Mouse (Mus musculus) CH12.LX (cell line): Measurements from ENCODE around the gene Hist1h4d. TPM values are rescaled to one million over a fixed set of nuclear protein-coding genes. Genes with fewer than 3 reads are reported as not detected.

ENCODE experiments used
- DNase-seq: peaks from one replicate; pipeline ENCODE4 v3.0.0-alpha.2; 2013; ENCODE audit errors: extremely low read depth
- H3K27ac ChIP-seq: 2 replicates; pipeline ENCODE4 v1.5.1; 2012; ENCODE audit warnings: low read depth, mild to moderate bottlenecking, control low read depth, moderate library complexity; ENCODE audit not compliant: insufficient read depth
- H3K27me3 ChIP-seq: replicated peaks from 2 replicates; pipeline ENCODE3; 2012; ENCODE audit warnings: inconsistent platforms
- H3K36me3 ChIP-seq, 2 experiments: replicated peaks in 1 of 2; 2 replicates each; pipeline versions ENCODE3 to v1.6.1; 2012; ENCODE audit warnings: inconsistent platforms in 1 of 2, low read length in 1 of 2, mild to moderate bottlenecking in 1 of 2, mixed read lengths in 1 of 2, moderate library complexity in 1 of 2; ENCODE audit not compliant: control insufficient read depth in 1 of 2, insufficient read depth in 1 of 2
- H3K4me1 ChIP-seq, 2 experiments: 2 replicates each; pipeline ENCODE4 v1.6.1; 2012; ENCODE audit warnings: inconsistent platforms in 1 of 2, moderate library complexity in 1 of 2; ENCODE audit not compliant: insufficient read depth in 2 of 2, control insufficient read depth in 1 of 2
- H3K4me2 ChIP-seq: 2 replicates; pipeline ENCODE4 v1.6.1; 2012; ENCODE audit warnings: low read depth, mild to moderate bottlenecking, control low read depth; ENCODE audit not compliant: poor library complexity, insufficient read depth, severe bottlenecking
- H3K4me3 ChIP-seq, 3 experiments: fragments of 150-350 bp in 1 of 3; sonication (generic) in 1 of 3; replicated peaks in 1 of 3; 2 replicates each; pipeline versions ENCODE3 to v1.5.1; 2011 to 2012; ENCODE audit warnings: low read depth in 2 of 3, low read length in 2 of 3, mild to moderate bottlenecking in 2 of 3, moderate library complexity in 2 of 3, control low read depth in 1 of 3, improper control_type of control experiment in 1 of 3, inconsistent platforms in 1 of 3, mixed read lengths in 1 of 3; ENCODE audit not compliant: poor library complexity in 1 of 3
- H3K79me2 ChIP-seq: replicated peaks from 2 replicates; pipeline ENCODE4 v1.6.1; 2012; ENCODE audit warnings: mild to moderate bottlenecking, moderate library complexity; ENCODE audit not compliant: control insufficient read depth, poor library complexity, insufficient read depth, severe bottlenecking; ENCODE audit errors: extremely low read depth
- H3K9ac ChIP-seq: 2 replicates; pipeline ENCODE4 v1.6.1; 2012; ENCODE audit warnings: low read depth, mild to moderate bottlenecking, control low read depth, moderate library complexity; ENCODE audit not compliant: insufficient read depth
- H3K9me3 ChIP-seq: replicated peaks from 2 replicates; pipeline ENCODE3; 2012; ENCODE audit warnings: low read length, inconsistent platforms, mixed read lengths
- BHLHE40 ChIP-seq: IDR thresholded peaks from 2 replicates; pipeline ENCODE4 v1.6.1; 2011; ENCODE audit warnings: mild to moderate bottlenecking, low read depth, low read length, improper control_type of control experiment
- CHD1 ChIP-seq: IDR thresholded peaks from 2 replicates; pipeline ENCODE4 v1.6.1; 2012; ENCODE audit warnings: low read depth, low read length, improper control_type of control experiment, inconsistent platforms
- CHD2 ChIP-seq: IDR thresholded peaks from 2 replicates; pipeline ENCODE4 v1.6.1; 2011; ENCODE audit warnings: low read length, improper control_type of control experiment
- CTCF ChIP-seq, 2 experiments: IDR thresholded peaks in 1 of 2; conservative IDR thresholded peaks in 1 of 2; 2 replicates each; pipeline ENCODE4 v1.5.1; 2011 to 2012; ENCODE audit warnings: low read depth in 2 of 2, low read length in 2 of 2, improper control_type of control experiment in 1 of 2, inconsistent platforms in 1 of 2, mild to moderate bottlenecking in 1 of 2, moderate library complexity in 1 of 2
- E2F4 ChIP-seq: IDR thresholded peaks from 2 replicates; pipeline ENCODE4 v1.6.1; 2011; ENCODE audit warnings: low read depth, low read length, improper control_type of control experiment; ENCODE audit not compliant: insufficient replicate concordance
- ELF1 ChIP-seq: IDR thresholded peaks from 2 replicates; pipeline ENCODE4 v1.6.1; 2014; ENCODE audit warnings: low read depth, mild to moderate bottlenecking, inconsistent platforms, low read length, improper control_type of control experiment
- EP300 ChIP-seq: IDR thresholded peaks from 2 replicates; pipeline ENCODE4 v1.6.1; 2011; ENCODE audit warnings: low read length, improper control_type of control experiment
- ETS1 ChIP-seq: conservative IDR thresholded peaks from 2 replicates; pipeline ENCODE4 v1.6.1; 2012; ENCODE audit warnings: low read depth, mild to moderate bottlenecking, inconsistent platforms, low read length, improper control_type of control experiment, moderate library complexity
- GABPA ChIP-seq: IDR thresholded peaks from 2 replicates; pipeline ENCODE4 v1.6.1; 2012; ENCODE audit warnings: low read depth, low read length, improper control_type of control experiment, inconsistent platforms; ENCODE audit not compliant: insufficient replicate concordance
- HCFC1 ChIP-seq: IDR thresholded peaks from 2 replicates; pipeline ENCODE4 v1.6.1; 2012; ENCODE audit warnings: low read depth, mild to moderate bottlenecking, inconsistent platforms, low read length, improper control_type of control experiment
- IRF4 ChIP-seq: IDR thresholded peaks from 2 replicates; pipeline ENCODE4 v1.6.1; 2014; ENCODE audit warnings: low read depth, mild to moderate bottlenecking, inconsistent platforms, low read length, improper control_type of control experiment
- JUN ChIP-seq: IDR thresholded peaks from 2 replicates; pipeline ENCODE4 v1.6.1; 2011; ENCODE audit warnings: low read depth, mild to moderate bottlenecking, low read length, improper control_type of control experiment, moderate library complexity; ENCODE audit not compliant: insufficient read depth
- JUND ChIP-seq: conservative IDR thresholded peaks from 2 replicates; pipeline ENCODE4 v1.6.1; 2011; ENCODE audit warnings: low read depth, low read length, improper control_type of control experiment
- KAT2A ChIP-seq: IDR thresholded peaks from 2 replicates; pipeline ENCODE4 v1.6.1; 2012; ENCODE audit warnings: low read length, improper control_type of control experiment, inconsistent platforms; ENCODE audit not compliant: insufficient replicate concordance
- MAFK ChIP-seq: IDR thresholded peaks from 2 replicates; pipeline ENCODE4 v1.6.1; 2011; ENCODE audit warnings: low read length, improper control_type of control experiment; ENCODE audit not compliant: insufficient replicate concordance
- MAX ChIP-seq: IDR thresholded peaks from 2 replicates; pipeline ENCODE4 v1.6.1; 2011; ENCODE audit warnings: low read length, improper control_type of control experiment
- MAZ ChIP-seq: IDR thresholded peaks from 2 replicates; pipeline ENCODE4 v1.6.1; 2012; ENCODE audit warnings: low read depth, mild to moderate bottlenecking, inconsistent platforms, low read length, improper control_type of control experiment, moderate library complexity
- MEF2A ChIP-seq: IDR thresholded peaks from 2 replicates; pipeline ENCODE4 v1.6.1; 2014; ENCODE audit warnings: low read depth, mild to moderate bottlenecking, inconsistent platforms, low read length, improper control_type of control experiment, borderline replicate concordance
- MXI1 ChIP-seq: IDR thresholded peaks from 2 replicates; pipeline ENCODE4 v1.6.1; 2011; ENCODE audit warnings: mild to moderate bottlenecking, low read depth, low read length, improper control_type of control experiment
- MYC ChIP-seq: IDR thresholded peaks from 2 replicates; pipeline ENCODE4 v1.6.1; 2011; ENCODE audit warnings: low read depth, mild to moderate bottlenecking, improper control_type of control experiment, low read length
- NELFE ChIP-seq: IDR thresholded peaks from 2 replicates; pipeline ENCODE4 v1.6.1; 2011; ENCODE audit warnings: low read depth, low read length, improper control_type of control experiment
- NRF1 ChIP-seq: IDR thresholded peaks from 2 replicates; pipeline ENCODE4 v1.6.1; 2014; ENCODE audit warnings: low read depth, mild to moderate bottlenecking, inconsistent platforms, low read length, improper control_type of control experiment, moderate library complexity
- PAX5 ChIP-seq: IDR thresholded peaks from 2 replicates; pipeline ENCODE4 v1.6.1; 2012; ENCODE audit warnings: low read length, inconsistent platforms, mixed read lengths
- POLR2A ChIP-seq: IDR thresholded peaks from 2 replicates; pipeline ENCODE4 v1.6.1; 2011; ENCODE audit warnings: low read depth, mild to moderate bottlenecking, improper control_type of control experiment, low read length
- POLR2AphosphoS2 ChIP-seq: IDR thresholded peaks from 2 replicates; pipeline ENCODE4 v1.6.1; 2011; ENCODE audit warnings: low read depth, low read length, improper control_type of control experiment
- RAD21 ChIP-seq: IDR thresholded peaks from 2 replicates; pipeline ENCODE4 v1.6.1; 2011; ENCODE audit warnings: low read depth, mild to moderate bottlenecking, low read length, improper control_type of control experiment, moderate library complexity
- RCOR1 ChIP-seq: conservative IDR thresholded peaks from 2 replicates; pipeline ENCODE4 v1.6.1; 2012; ENCODE audit warnings: low read depth, mild to moderate bottlenecking, inconsistent platforms, low read length, improper control_type of control experiment
- SIN3A ChIP-seq: IDR thresholded peaks from 2 replicates; pipeline ENCODE4 v1.6.1; 2012; ENCODE audit warnings: low read length, improper control_type of control experiment, inconsistent platforms
- SMC3 ChIP-seq: IDR thresholded peaks from 2 replicates; pipeline ENCODE4 v1.6.1; 2011; ENCODE audit warnings: low read depth, low read length, improper control_type of control experiment
- TBP ChIP-seq: conservative IDR thresholded peaks from 2 replicates; pipeline ENCODE4 v1.6.1; 2011; ENCODE audit warnings: low read depth, low read length, improper control_type of control experiment
- TCF12 ChIP-seq: IDR thresholded peaks from 2 replicates; pipeline ENCODE4 v1.6.1; 2014; ENCODE audit warnings: low read depth, mild to moderate bottlenecking, inconsistent platforms, low read length, improper control_type of control experiment
- UBTF ChIP-seq: IDR thresholded peaks from 2 replicates; pipeline ENCODE4 v1.6.1; 2012; ENCODE audit warnings: low read depth, mild to moderate bottlenecking, inconsistent platforms, low read length, improper control_type of control experiment, moderate library complexity
- USF1 ChIP-seq: IDR thresholded peaks from 2 replicates; pipeline ENCODE4 v1.6.1; 2014; ENCODE audit warnings: low read depth, mild to moderate bottlenecking, inconsistent platforms, low read length, improper control_type of control experiment
- USF2 ChIP-seq: conservative IDR thresholded peaks from 2 replicates; pipeline ENCODE4 v1.6.1; 2011; ENCODE audit warnings: low read depth, low read length, improper control_type of control experiment
- ZC3H11A ChIP-seq: IDR thresholded peaks from 2 replicates; pipeline ENCODE4 v1.6.1; 2012; ENCODE audit warnings: low read depth, mild to moderate bottlenecking, inconsistent platforms, low read length, improper control_type of control experiment
- ZKSCAN1 ChIP-seq: IDR thresholded peaks from 2 replicates; pipeline ENCODE4 v1.6.1; 2012; ENCODE audit warnings: low read depth, inconsistent platforms, low read length, improper control_type of control experiment, borderline replicate concordance
- ZMIZ1 ChIP-seq: IDR thresholded peaks from 2 replicates; pipeline ENCODE4 v1.6.1; 2012; ENCODE audit warnings: low read depth, mild to moderate bottlenecking, inconsistent platforms, low read length, improper control_type of control experiment
- ZNF384 ChIP-seq: IDR thresholded peaks from 2 replicates; pipeline ENCODE4 v1.6.1; 2012; ENCODE audit warnings: low read depth, low read length, improper control_type of control experiment, inconsistent platforms
- dilution Hi-C: fragments of 300-500 bp; cut with MboI; formaldehyde crosslinking; loops from 2 replicates; pipeline ENCODE4 v1.14.3; 2020; ENCODE audit warnings: low sequenced_read_pairs; ENCODE audit not compliant: extremely low pct_unique_long_range_greater_than_20kb, extremely low pct_ligation_motif_present
- in situ Hi-C: fragments of 300-500 bp; cut with MboI; formaldehyde crosslinking; loops from 3 replicates; pipeline ENCODE4 v1.14.3; 2019; ENCODE audit warnings: low sequenced_read_pairs, low pct_ligation_motif_present, low pct_unique_long_range_greater_than_20kb, mixed read lengths
- polyA plus RNA-seq: library from polyadenylated mRNA; unstranded; fragments of >175 nt; gene quantifications from 2 replicates; pipeline ENCODE4 v1.2.1, GENCODE M21; 2012; ENCODE audit warnings: low read depth; ENCODE audit not compliant: insufficient read length
- total RNA-seq, 2 experiments: library from RNA; depleted of rRNA; stranded (reverse); fragments of 300-350 nt in 1 of 2; fragments of >200 nt in 1 of 2; gene quantifications; 2 replicates each; pipeline ENCODE4 v1.2.3; 2012 to 2014

The Hist1h4d gene
- total and polyA plus RNA-seq, 3 experiments: 6.7 to 1,831 (median 27.7) TPM

DNA sequence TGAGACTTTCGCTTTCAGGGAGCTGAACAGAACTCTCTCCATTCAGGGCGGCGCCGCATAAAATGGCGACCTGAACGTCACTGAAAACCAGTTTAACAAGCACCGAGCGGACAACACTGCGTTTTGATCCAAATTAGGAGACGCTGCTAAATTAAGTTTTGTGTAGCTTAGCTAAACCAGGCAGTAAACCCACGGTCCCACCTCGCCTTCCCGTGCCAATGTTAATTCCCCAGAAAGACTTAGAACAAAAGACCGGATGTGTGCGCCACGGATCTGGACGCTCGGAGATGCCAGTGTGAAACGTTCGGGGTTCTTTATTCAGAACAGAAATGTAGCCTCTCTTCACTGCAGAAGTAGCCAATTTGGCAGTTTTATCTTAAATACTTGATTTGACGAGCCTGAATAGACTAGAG lies 3.6 kb downstream of the Hist1h4d start:
- Histone ChIP-seq H3K4me1 (peaks cover 3 to 49% of the 10 kb centered on the region in 2 experiments), H3K9ac (peak overlapping the region; percentile 98), H3K4me2 (peak overlapping the region; percentile 96), H3K27me3 (no peaks in the 10 kb centered on the region)
- dilution Hi-C loops: no loop called here
- TF ChIP-seq RAD21 (no peak), MAFK (peak; percentile 51; the same call in 1 of the 2 replicates), MAZ (no peak), MAX (no peak), ZMIZ1 (peak; percentile 95), EP300 (no peak; the same call in 1 of the 2 replicates), CTCF (conservative IDR thresholded peaks at IDR 0.05 in 1 of 2, IDR thresholded peaks at IDR 0.05 in 1 of 2; ENCODE audit: low read depth in 2 of 2, low read length in 2 of 2) (no peak), NELFE (peak; percentile 67), CHD1 (peak; percentile 69), ZC3H11A (no peak), ZNF384 (no peak), MXI1 (no peak), MEF2A (peak; percentile 65; the same call in 1 of the 2 replicates), ZKSCAN1 (no peak), UBTF (no peak), USF1 (no peak), IRF4 (peak; percentile 48; the same call in 1 of the 2 replicates), POLR2A (peak; percentile 94), HCFC1 (peak; percentile 37), ETS1 (no peak), CHD2 (peak; percentile 84), NRF1 (peak; percentile 42), KAT2A (no peak), PAX5 (no peak), MYC (no peak; the same call in 1 of the 2 replicates), RCOR1 (no peak), SIN3A (peak; percentile 85), BHLHE40 (no peak; the same call in 1 of the 2 replicates), USF2 (no peak), POLR2AphosphoS2 (peak; percentile 100), TBP (no peak; the same call in 1 of the 2 replicates), GABPA (no peak), JUN (no peak), ELF1 (no peak), TCF12 (no peak), JUND (0 out of 2 replicates have a peak, but pooled peaks have one; percentile 26), E2F4 (no peak), SMC3 (peak; percentile 18; the same call in 1 of the 2 replicates)
- TF ChIP-seq, all 38 proteins: peak for 14
- Histone ChIP-seq H3K27ac (peak overlapping the region; percentile 94), H3K79me2 (no peaks in the 10 kb centered on the region), H3K9me3 (no peaks in the 10 kb centered on the region), H3K4me3 (peak overlapping the region; percentile 23 to 47 (median 45)), H3K36me3 (no peaks in the 10 kb centered on the region)
- DNase-seq: peak; percentile 88
- in situ Hi-C loops: no loop called here
